Mouse (Mus musculus) neural tube, postnatal 0 days (tissue): ENCODE measurements around the gene Camk1d. TPM values are rescaled to one million over a fixed set of nuclear protein-coding genes. Genes with fewer than 3 reads are reported as not detected.

ENCODE experiments used
- polyA plus RNA-seq: library from polyadenylated mRNA; unstranded; fragments of >200 nt; fragmentation: Nextera tagmentation; extraction: Ambion mirVana; gene quantifications from 2 replicates; pipeline ENCODE4 v1.2.1, GENCODE M21; 2015

The Camk1d gene
- polyA plus RNA-seq, result 10.0 and 10.7 TPM in 2 replicates

DNA sequence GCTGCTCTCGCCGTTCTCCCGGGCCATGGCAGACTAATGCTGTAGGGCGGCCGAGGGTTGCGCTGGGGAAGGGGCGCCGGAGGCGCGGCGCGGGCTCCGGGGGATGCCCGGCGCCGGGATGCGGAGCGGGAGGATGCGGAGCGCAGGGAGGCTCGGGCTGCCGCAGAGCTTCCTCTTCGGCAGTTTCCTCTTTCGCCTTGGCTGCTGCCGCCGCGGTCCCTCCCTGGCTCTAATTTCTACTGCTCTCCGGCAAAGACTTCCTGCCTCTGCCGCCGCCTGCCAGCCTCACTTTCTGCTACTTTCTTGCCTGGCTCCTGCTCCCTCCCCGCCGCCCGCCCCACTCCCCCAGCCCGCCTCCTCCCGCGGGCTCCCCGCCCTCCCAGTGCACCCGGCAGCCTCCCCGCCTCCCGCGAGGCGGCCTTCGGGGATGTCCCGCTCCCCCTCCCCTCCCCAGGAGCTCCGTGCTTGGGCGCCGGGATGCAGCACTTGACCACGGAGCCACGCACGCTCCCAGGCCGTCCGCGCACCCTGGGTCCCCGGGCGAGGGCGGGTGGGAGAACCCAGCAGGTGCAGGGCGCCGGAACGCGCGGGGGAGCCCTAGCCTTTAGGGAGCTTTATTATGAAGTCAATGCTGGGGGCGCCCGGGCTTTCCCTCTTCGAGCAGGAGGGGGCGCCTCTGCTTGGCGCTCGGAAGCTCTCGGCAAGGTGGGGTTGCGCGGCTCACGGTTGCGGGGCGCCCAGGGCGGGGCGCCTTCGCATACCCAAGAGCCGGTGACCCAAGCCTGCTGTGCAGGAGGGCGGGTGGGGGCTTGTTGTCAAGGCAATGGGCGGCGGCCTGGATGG lies at the start of gene Camk1d:
TSS of gene Camk1d (minus strand) at position 305 of the 843 bp plus-strand sequence.

Other genes starting within 250 kb of the Camk1d start
- 20.7 and 21.3 TPM in 2 replicates for gene Nudt5, start 130.5 kb upstream of the Camk1d start, polyA plus RNA-seq
- gene Cdc123, start 130.6 kb upstream of the Camk1d start, polyA plus RNA-seq, result 205 and 240 TPM in 2 replicates
- gene Gm13199, start 148.4 kb upstream of the Camk1d start, polyA plus RNA-seq, result 0.65 and 0.79 TPM in 2 replicates
- gene Sec61a2, start 180.9 kb upstream of the Camk1d start, polyA plus RNA-seq, result 112 and 119 TPM in 2 replicates
- gene Dhtkd1, start 228.3 kb upstream of the Camk1d start, polyA plus RNA-seq, result 3.1 and 3.3 TPM in 2 replicates
- 4.3 and 4.8 TPM in 2 replicates for gene Upf2, start 237.0 kb upstream of the Camk1d start, polyA plus RNA-seq